Mouse (Mus musculus): ENCODE measurements around the gene Adipor1. TPM values are rescaled to one million over a fixed set of nuclear protein-coding genes. Genes with fewer than 3 reads are reported as not detected.

The Adipor1 gene
- total RNA-seq (2021) (100 to 1,000 TPM; 123 to 129 TPM), polyA plus RNA-seq (2012; rRNA removed) (328 and 482 TPM in 2 replicates)
- long read RNA-seq, transcript Adipor1-202 (8 exons, 3,446 nt): minor isoform, 69 of 331 reads
- long read RNA-seq, transcript Adipor1-201 (8 exons, 3,123 nt): major isoform, 235 of 331 reads
- long read RNA-seq, partial matches to known transcripts: 19 of 331 reads
- long read RNA-seq, other reads (novel, unspliced or antisense): 8 of 331 reads

DNA sequence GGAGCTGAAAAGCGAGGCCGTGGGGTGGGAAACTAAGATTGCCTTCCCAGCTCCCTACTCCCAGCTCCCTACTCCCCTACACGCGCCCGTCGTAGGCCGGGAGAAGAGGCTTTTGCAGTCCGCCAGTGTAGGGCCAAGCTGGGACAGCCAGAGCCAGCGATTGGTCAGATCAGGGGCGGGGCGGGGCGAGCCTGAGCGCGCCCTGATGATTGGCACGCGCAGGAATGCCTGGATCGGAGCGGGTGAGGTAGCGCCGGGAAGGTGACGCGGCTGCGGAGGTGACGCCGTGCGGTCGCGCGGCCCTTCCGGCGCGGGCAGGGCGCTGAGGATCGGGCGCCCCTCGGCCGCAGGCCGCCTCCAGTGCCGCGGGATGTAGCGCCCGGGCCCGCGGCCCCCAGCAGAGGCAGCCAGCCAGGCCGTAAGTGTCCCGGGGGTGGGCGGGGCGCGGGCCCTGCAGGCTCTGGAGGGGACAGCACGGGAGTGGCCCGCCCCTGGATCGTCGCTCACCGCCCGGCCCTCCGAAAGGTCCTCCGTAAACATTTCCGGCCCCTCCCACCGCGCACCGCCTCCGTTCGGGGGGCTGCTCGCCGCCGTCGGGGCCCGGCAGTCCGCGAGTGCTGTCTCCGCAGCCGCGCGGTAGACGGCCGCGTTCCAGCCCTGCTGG, at the start of gene Adipor1:
TSS of gene Adipor1 (plus strand) at position 211 of the 664 bp plus-strand sequence.
- DNase-seq: peak; percentile 99

DNA sequence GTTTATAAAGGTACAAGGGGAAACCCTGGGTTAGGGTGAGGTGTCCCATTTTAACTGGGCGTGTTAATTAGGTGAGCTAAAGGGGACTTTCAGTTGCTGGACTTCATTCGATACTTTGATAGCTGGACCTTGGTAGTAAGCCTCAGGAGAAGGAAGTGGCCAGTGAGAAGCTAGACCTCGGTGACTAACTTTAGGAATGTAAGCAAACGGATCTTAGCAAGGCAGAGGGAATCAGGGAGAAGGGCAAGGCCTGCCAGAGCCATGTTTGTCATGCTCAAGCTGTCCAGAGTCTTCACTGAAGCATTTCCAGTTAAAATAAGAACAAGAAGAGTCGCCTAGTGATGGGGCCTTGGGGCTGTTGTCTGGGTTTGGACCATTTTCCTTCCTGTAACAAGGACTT, 49.7 kb upstream of the Adipor1 start:
- no peak for DNase-seq

GRCm38 (mm10) chr1:134368777-134369337, 46.3 kb upstream of the Adipor1 start:
- DNase-seq: peak; percentile 59

DNA sequence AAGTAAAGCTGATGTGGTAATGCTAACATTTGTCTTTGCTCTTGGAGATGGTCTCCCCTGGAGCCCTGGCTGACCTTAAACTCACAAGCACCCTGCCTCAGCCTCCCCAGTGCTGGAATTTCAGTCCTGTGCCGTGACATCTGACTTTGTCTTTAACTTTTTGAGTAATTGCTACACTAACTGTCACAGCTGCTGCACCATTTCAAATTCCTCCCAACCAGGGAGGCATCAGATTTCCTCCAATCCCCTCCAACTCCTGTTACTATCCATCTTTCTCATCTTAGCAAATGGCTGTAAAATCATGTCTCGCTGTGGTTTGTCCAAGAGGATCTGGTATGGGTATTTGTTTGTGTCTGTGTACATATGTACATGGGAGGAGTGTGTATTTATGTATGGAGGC, 41.1 kb upstream of the Adipor1 start:
- no peak for DNase-seq

DNA sequence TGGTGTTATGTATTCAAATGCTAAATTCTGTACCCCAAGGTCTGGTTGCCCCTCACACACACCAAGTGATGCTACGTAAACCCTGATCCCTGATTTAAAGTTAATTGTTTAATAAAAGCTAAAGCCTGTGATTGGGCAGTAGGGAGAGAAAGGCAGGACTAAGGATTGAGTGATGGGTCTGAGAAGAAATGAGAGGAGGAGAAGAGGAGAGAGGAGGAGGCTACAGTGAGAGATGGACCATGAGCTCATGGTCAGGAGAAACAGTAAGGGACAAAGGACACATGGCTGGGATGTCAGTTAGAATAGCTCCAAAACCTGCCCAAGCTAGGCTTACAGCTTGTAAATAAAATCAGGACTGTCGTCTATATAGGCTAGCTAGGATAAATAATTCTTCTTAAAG, 34.1 kb upstream of the Adipor1 start:
- no peak for DNase-seq

GRCm38 (mm10) chr1:134381795-134382625, 33.2 kb upstream of the Adipor1 start:
- DNase-seq: no peak

DNA sequence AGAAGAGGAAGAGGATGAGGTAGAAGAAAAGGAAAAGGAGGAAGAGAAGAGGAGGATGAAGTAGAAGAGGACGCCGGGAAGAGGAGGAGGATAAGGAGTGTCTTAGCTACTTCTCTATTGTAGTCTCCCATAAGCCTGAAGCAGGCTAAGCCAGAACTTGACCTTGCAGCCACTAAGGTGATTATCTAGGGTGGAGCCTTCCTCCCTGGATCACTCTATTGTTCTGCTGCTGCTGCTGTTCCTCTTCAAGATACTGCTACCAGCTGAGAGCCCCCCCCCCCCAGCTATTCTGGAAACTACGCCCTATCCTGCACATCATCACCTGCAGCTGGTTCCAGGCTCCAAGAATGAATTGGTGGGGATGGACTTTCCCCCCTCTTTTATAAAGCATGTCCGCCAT, 30.6 kb upstream of the Adipor1 start:
- DNase-seq: no peak

- DNase-seq: no peak
These were observed 30.0 kb upstream of the Adipor1 start for GRCm38 (mm10) chr1:134385176-134385575.

GRCm38 (mm10) chr1:134385666-134386065, 29.5 kb upstream of the Adipor1 start, which contains the start of gene 4933406M09Rik:
Gene 4933406M09Rik, plus strand, starts transcription at chr1:134385940.
- no peak for DNase-seq

- no peak for DNase-seq
These were observed 21.4 kb upstream of the Adipor1 start for GRCm38 (mm10) chr1:134393827-134394226.

- no peak for DNase-seq
These were observed 17.0 kb upstream of the Adipor1 start for GRCm38 (mm10) chr1:134398210-134398609.

DNA sequence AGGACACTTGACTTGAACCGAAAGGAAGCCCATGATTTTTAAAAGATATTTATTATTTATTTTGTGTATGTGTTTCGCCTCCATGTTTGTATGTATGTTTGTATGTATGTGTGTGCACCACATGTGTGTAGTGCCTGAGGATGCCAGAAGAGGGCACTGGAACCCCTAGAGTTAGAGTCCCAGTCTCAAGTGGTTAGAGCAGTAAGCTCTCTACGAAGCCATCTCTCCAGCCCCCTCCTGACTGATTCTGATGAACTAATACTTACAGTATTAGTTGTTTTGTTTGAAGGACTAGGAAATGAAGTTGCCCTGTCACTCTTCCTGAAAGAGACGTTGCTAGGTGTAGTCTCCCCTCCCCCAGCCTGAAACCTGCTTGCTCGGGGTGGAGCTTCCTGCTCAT, 15.4 kb upstream of the Adipor1 start:
- no peak for DNase-seq

- peak; percentile 92 for DNase-seq
These were observed 9.4 kb upstream of the Adipor1 start, which contains the start of gene Cyb5r1 for GRCm38 (mm10) chr1:134405509-134406413. Gene Cyb5r1, plus strand, starts transcription at chr1:134405559.

- DNase-seq: no peak
These were observed 8.8 kb upstream of the Adipor1 start for GRCm38 (mm10) chr1:134406414-134406771.

DNA sequence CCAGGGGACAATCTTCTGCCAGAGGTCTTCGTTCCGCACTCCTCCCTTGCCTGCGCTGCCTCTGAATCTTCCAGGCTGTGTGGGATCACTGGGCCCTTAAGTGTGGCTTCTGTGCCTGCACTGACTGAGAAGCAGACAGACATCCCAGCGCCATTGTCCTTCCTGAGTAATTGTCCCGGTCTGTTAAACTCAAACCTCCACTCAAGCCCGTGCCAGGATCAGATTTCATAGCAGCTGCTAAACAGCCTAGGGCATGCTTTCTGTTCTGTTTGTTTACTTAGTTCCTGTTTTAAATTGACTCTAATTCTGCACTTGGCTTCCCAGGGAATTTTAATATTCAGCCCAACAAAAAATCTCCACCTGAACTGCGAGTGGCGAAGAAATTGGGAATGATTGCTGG, 7.1 kb upstream of the Adipor1 start:
- DNase-seq: no peak

- DNase-seq: no peak
These were observed 3.2 kb upstream of the Adipor1 start for GRCm38 (mm10) chr1:134411706-134412629.

- DNase-seq: no peak
These were observed 1.1 kb upstream of the Adipor1 start for GRCm38 (mm10) chr1:134414038-134414437.

DNA sequence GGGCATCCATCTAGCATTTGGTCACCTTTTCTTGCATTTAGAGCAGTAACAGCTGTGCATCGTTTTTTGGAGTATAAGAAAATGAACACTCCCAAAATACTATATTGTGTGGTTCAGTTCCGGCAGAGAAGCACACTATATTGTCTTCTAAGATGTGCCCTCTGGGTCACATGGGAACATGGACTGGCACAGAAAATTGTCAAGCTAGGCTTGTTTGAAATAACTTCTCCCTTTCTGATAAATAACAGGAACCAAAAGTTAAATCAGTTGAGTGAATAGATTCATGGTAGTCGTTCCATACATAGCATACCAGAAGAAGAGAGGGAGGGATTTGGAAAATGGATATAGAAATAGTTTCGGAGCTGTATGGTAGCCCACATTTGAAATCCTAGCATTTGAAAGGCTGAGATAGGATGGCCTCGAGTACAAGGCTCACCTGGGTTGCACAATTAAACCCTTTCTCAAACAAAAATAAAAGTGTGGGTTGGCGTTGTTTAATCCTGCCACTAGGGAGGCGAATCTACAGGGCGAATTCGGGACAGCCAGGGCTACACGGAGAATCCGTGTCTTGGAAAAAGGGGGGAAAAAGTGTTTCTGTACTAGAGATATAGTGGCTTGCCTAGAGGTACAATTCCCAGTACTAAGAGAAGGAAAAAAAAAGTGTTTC, 544 bp upstream of the Adipor1 start:
- no peak for DNase-seq

- peak; percentile 61 for DNase-seq
These were observed 3.3 kb downstream of the Adipor1 start for GRCm38 (mm10) chr1:134418414-134418975.

Data from adrenal gland, adult 2 months (tissue).